Mouse (Mus musculus) megakaryocyte-erythroid progenitor cell, adult 5-6 weeks (primary cell): ENCODE measurements around the gene Olfr30. TPM values are rescaled to one million over a fixed set of nuclear protein-coding genes. Genes with fewer than 3 reads are reported as not detected.
"Not testable (repeated sequence)": the region's sequence is repeated elsewhere in the genome, so short reads cannot be mapped to it uniquely, and the experiment has no call there.

Experiments
- ATAC-seq: replicated peaks from 2 replicates; pipeline ENCODE4 v1.8.0; 2016; ENCODE audit warnings: mild to moderate bottlenecking, inconsistent platforms; ENCODE audit not compliant: severe bottlenecking, poor library complexity, low FRiP score, low TSS enrichment
- total RNA-seq, 2 experiments: library from RNA; stranded (forward) in 1 of 2; stranded (reverse) in 1 of 2; fragments of 200-1000, 215-1000 nt in 1 of 2; fragments of >200 nt in 1 of 2; fragmentation: Nextera tagmentation in 1 of 2; gene quantifications; 2 replicates each; pipeline ENCODE4 v1.2.3; 2014 to 2017

The Olfr30 gene
- total RNA-seq (2014; fragmentation: Nextera tagmentation) (not detected in 2 replicates), total RNA-seq (2017) (not detected in 2 replicates)

DNA sequence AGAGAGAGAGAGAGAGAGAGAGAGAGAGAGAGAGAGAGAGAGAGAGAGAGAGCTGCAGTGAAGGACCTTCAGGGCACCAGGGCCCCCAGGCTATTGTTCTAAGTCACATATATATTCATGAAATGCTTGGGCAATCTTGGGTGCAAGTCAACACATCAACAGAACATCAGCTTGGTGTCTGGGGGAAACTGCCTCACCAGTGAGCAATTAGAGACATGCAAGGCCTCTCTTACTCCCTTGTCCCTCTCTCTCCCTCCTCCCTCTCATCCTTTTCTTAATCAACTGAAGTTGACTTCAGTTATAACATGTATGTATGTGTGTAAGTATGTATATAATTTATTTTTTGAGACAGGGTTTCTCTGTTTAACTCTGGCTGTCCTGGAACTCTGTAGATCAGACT, at the start of gene Olfr30:
Olfr30 (minus strand) TSS at position 101 of the 400 bp plus-strand sequence.
- no peak for ATAC-seq

DNA sequence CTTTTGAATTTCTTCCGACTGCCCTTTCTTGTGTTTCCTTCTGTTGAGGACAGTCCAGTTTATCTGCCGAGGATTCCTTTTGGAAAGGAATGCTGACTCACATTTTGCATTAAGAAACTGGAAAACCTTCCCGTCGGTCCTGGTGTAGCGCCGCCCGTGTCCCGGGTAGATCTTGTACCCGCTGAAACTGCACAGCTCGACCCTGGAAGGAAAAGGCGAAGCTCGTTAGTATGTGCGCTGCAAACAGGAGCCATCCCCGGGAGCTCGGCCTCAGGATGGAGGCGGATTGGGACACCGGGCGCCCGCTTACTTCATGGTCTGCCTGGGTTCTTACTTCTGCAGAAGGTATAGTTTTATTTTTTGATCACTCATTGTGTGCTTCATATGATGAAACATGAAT, 47.0 kb upstream of the Olfr30 start:
- peak; percentile 55; the same call in 1 of the 2 replicates for ATAC-seq

DNA sequence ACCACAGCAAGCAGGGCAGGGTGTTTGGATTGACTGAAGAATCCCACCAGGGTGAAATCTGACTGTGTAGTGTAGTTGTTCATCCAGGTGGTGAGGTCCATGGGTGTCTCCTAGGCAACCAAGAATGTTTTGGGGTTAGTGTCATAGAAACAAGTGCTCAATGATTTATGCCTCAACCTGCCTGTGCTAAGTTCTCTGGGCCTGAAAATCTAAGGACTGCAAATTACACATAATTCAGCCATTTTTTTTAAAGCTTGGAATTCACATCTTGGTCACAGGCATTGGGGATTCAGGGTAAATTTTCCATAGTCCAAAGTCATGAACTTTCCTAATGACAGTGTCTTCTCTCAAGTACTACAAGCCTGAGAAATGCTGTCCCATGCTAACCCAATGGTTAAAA, 40.4 kb upstream of the Olfr30 start, which contains the start of gene Olfr331:
Olfr331 (minus strand) TSS at position 101 of the 400 bp plus-strand sequence.
- not testable (repeated sequence) for ATAC-seq

DNA sequence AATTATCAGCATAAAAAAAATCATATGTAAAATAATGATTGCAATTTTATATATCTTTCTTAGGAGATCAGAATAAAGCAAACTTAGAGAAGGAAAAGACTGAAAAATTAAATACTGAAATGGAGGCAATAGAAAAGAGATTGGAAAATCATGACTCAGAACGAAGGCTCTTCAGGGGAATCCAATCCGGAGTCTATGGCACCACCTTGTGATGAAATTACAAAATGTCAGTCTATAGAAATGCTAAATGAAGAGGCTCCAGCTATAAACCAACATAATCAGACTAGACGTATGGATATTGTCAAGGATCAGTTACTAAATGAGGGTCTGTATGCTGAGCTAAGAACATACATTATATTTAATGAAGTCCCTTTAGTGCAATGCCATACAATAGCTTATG, 37.2 kb upstream of the Olfr30 start:
- ATAC-seq: no peak

DNA sequence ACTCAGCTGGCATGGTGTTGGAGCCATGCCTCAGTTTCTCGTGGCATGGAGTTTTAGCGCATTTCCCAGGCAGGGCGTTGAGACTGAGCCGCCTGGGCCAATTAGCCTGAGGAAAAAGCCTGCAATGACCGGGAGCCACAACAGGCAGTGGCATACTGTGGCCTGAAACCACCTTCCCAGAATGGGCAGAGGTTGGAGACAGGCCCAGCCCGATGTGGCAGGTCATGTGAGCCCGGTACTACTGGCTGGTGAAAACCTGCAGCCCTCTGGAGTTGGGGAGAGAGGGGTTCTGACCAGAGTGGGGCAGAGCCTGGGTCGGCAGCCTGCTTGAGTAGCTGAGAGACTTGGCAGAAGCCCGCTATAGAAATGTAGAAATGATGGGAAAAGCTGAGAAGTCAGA, 36.7 kb upstream of the Olfr30 start:
- no peak for ATAC-seq

DNA sequence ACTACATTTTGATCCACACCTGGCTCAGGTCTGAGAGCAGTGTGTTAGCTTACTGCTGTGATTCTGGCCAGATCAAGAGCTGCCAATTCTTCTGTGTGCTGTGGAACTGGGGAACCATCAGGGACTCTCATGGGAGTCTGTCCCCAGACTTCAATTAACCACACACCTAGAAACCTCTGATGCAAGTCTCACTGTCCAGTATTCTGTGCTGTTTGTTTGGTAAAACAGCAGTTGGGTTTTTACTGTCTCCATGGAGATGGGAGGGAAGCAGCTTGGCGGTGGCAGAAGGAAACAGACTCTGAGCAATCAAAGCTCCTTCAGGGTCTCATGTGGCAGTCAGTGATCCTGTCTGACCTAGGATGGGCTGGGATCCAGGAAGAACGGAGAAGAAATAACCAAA, 30.4 kb upstream of the Olfr30 start, which contains the start of gene Olfr332:
Olfr332 (minus strand) TSS at position 101 of the 400 bp plus-strand sequence.
- no peak for ATAC-seq

DNA sequence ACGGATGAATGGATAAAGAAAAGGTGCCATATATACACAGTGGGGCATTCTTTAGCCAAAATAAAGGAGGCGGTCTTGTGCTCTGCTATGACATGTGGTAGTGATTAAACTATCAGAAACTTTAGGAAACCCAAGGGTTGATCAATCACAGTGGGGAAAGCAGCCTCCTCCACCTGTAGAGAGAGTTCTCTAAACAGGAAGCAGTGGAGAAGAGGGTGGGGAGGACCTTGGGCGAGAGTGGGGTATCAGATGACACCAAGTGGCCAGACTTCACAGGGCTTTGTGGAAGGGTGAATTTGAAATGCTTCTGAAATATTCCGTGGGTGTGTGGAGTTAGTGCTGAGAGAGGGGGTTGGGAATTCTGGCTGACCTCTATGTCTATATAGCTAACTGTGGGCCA, 8.5 kb downstream of the Olfr30 start:
- no peak for ATAC-seq

DNA sequence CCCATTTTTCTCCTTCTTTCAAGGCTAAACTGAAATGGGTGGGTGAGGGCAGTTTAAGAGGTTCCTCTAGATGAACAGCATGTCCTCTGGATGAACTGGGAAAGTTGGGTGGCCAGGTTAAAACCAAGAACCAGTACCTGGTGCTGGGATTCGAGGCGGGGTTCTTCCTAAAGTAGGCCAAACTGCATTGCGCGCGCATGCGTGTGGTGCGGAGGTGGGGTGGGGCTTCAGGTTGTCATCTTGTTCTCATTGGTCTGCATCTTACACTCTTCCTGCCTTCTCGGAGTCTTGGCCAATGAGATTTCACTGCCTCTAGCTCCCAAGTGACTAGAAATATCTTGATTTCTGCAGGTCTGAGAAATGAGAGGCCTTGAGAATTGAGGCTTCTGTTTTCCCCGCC, 9.3 kb downstream of the Olfr30 start, which contains the start of gene Lypd9:
Lypd9 (minus strand) TSS at position 165 of the 400 bp plus-strand sequence.
- no peak for ATAC-seq

DNA sequence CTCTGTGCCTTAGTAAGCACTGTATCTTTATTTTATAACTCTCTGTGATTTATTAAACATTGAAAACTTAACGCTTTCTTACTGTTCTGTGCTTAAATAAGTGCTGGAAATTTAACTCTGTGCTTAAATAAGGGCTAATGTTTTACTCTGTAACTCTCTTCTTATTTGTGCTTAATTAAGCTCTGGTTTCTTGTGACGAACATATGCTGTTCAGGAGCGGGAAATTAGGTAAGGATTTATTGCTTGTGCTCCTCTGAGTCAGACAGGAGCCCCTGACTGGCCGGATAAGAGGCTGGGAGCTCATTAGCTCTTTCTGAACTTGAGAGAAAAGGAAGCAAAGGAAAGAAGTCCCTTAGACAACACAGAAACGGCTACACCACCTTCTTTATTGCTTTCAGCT, 24.2 kb downstream of the Olfr30 start:
- no peak for ATAC-seq

DNA sequence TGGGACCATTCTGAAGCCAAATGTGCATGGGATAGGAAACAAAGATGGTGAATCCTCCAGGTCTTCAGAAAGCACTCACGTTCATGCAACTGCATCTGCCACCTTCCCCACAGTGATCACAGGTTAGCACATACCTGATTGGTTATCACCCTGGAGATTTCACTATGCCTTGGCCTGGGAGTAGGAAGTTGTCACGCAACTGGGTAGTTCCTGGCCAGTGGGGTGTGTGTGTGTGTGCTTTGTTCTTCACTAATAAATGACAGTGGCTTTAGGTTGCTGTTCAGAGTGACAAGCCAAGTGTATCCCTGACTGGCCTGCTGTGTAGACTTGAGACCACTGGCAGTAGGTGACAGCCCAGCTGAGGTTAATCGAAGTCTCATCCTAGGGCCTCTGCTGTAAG, 29.8 kb downstream of the Olfr30 start, which contains the start of gene Gm12253:
Gm12253 (plus strand) TSS at position 301 of the 400 bp plus-strand sequence.
- no peak for ATAC-seq

DNA sequence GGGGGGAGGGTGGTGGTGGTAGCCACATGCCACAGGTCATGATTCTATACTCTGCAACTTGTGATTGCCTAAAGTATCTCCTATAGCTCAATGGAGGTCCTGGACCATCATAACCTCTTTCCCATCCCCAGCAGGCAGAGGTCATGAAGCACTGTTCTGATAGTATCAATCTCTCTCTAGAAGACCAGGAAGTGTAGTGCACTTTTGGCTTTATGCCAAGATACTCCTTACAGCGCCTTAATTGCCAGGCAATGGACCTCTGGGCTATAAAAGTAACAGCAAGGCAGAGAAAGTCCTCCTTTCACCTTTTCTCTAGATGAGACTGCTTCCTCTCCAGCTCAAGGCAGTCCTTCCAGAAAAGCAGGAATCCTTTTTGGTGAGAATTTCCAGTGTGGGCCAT, 41.3 kb downstream of the Olfr30 start, which contains the start of gene 1810065E05Rik:
1810065E05Rik (plus strand) TSS at position 297 of the 400 bp plus-strand sequence.
- ATAC-seq: no peak

DNA sequence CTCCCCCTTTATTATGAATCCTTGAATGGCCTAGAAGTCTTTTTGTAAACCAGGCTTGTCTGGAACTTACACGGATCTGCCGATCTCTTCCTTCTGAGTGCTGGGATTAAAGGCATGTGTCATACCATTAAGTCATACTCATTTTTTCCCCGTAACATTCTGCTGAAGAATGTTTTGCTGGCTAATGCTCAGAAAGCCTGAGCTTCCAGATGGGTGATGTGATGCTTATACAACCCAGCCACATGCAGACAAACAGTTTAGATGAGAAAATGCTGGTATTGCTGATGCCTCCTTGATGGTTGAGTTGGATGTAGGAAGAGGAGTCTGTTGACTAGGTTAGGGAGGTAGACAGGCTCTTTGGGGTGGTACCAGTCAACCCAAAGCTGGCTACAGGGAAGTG, 43.7 kb downstream of the Olfr30 start:
- no peak for ATAC-seq

DNA sequence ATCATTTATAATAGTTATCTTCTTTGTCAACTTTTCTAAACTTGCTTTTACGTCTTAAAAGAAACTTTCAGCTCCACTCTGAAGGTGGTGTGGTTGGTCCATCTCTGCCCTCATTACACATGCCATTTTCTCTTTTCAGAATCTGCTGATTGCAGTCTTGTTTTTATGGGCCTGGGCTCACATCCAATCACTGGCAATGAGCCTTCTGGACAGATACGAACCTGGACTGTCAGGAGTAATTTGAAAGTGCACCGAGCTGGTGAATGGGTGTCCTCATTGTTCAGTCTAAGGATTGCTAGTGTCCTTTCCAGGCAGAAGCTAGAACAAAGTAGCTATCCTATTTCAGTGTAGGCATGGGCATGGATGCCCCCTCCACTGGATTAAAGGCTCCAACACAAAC, 54.0 kb downstream of the Olfr30 start:
- ATAC-seq: no peak

Other genes with a start within 250 kb of the Olfr30 start
- gene 4930438A08Rik, start 187.5 kb downstream of the Olfr30 start, total RNA-seq (2014; fragmentation: Nextera tagmentation): 2.3 TPM in 1 of 2 replicates, not detected in the other
- gene 4930438A08Rik, start 187.5 kb downstream of the Olfr30 start, total RNA-seq (2017): 0.19 TPM in 1 of 2 replicates, not detected in the other
- gene Zfp692, start 155.2 kb downstream of the Olfr30 start, total RNA-seq (2014; fragmentation: Nextera tagmentation): 34.0 and 66.1 TPM in 2 replicates
- 25.0 and 26.7 TPM in 2 replicates for gene Zfp692, start 155.2 kb downstream of the Olfr30 start, total RNA-seq (2017)
- 60.9 and 65.9 TPM in 2 replicates for gene Zfp672, start 131.9 kb downstream of the Olfr30 start, total RNA-seq (2014; fragmentation: Nextera tagmentation)
- gene Zfp672, start 131.9 kb downstream of the Olfr30 start, total RNA-seq (2017): 28.5 and 30.9 TPM in 2 replicates
- gene Sh3bp5l, start 131.5 kb downstream of the Olfr30 start, total RNA-seq (2014; fragmentation: Nextera tagmentation): 12.8 and 13.8 TPM in 2 replicates
- 10.4 and 20.9 TPM in 2 replicates for gene Sh3bp5l, start 131.5 kb downstream of the Olfr30 start, total RNA-seq (2017)
- not detected in 2 replicates for gene Lypd8, start 83.2 kb downstream of the Olfr30 start, total RNA-seq (2014; fragmentation: Nextera tagmentation)
- not detected in 2 replicates for gene Lypd8, start 83.2 kb downstream of the Olfr30 start, total RNA-seq (2017)
- gene 1810065E05Rik, start 41.2 kb downstream of the Olfr30 start, total RNA-seq (2014; fragmentation: Nextera tagmentation): not detected in 2 replicates
- gene 1810065E05Rik, start 41.2 kb downstream of the Olfr30 start, total RNA-seq (2017): not detected in 2 replicates
- gene Gm12253, start 29.7 kb downstream of the Olfr30 start, total RNA-seq (2014; fragmentation: Nextera tagmentation): not detected in 2 replicates
- not detected in 2 replicates for gene Gm12253, start 29.7 kb downstream of the Olfr30 start, total RNA-seq (2017)
- not detected in 2 replicates for gene Lypd9, start 9.3 kb downstream of the Olfr30 start, total RNA-seq (2014; fragmentation: Nextera tagmentation)
- not detected in 2 replicates for gene Lypd9, start 9.3 kb downstream of the Olfr30 start, total RNA-seq (2017)
- gene Olfr332, start 30.3 kb upstream of the Olfr30 start, total RNA-seq (2014; fragmentation: Nextera tagmentation): not detected in 2 replicates
- not detected in 2 replicates for gene Olfr332, start 30.3 kb upstream of the Olfr30 start, total RNA-seq (2017)
- gene Olfr331, start 40.3 kb upstream of the Olfr30 start, total RNA-seq (2014; fragmentation: Nextera tagmentation): not detected in 2 replicates
- not detected in 2 replicates for gene Olfr331, start 40.3 kb upstream of the Olfr30 start, total RNA-seq (2017)
- gene Olfr330, start 72.6 kb upstream of the Olfr30 start, total RNA-seq (2014; fragmentation: Nextera tagmentation): not detected in 2 replicates
- not detected in 2 replicates for gene Olfr330, start 72.6 kb upstream of the Olfr30 start, total RNA-seq (2017)
- not detected in 2 replicates for gene Olfr329-ps, start 84.2 kb upstream of the Olfr30 start, total RNA-seq (2014; fragmentation: Nextera tagmentation)
- gene Olfr329-ps, start 84.2 kb upstream of the Olfr30 start, total RNA-seq (2017): not detected in 2 replicates
- not detected in 2 replicates for gene Olfr328, start 93.4 kb upstream of the Olfr30 start, total RNA-seq (2014; fragmentation: Nextera tagmentation)
- not detected in 2 replicates for gene Olfr328, start 93.4 kb upstream of the Olfr30 start, total RNA-seq (2017)
- gene Olfr224, start 108.3 kb upstream of the Olfr30 start, total RNA-seq (2014; fragmentation: Nextera tagmentation): not detected in 2 replicates
- not detected in 2 replicates for gene Olfr224, start 108.3 kb upstream of the Olfr30 start, total RNA-seq (2017)
- gene Olfr325, start 115.5 kb upstream of the Olfr30 start, total RNA-seq (2014; fragmentation: Nextera tagmentation): not detected in 2 replicates
- gene Olfr325, start 115.5 kb upstream of the Olfr30 start, total RNA-seq (2017): not detected in 2 replicates
- not detected in 2 replicates for gene Olfr324, start 132.8 kb upstream of the Olfr30 start, total RNA-seq (2014; fragmentation: Nextera tagmentation)
- not detected in 2 replicates for gene Olfr324, start 132.8 kb upstream of the Olfr30 start, total RNA-seq (2017)
- gene 2210407C18Rik, start 153.8 kb upstream of the Olfr30 start, total RNA-seq (2014; fragmentation: Nextera tagmentation): not detected in 2 replicates
- gene 2210407C18Rik, start 153.8 kb upstream of the Olfr30 start, total RNA-seq (2017): not detected in 2 replicates
- not detected in 2 replicates for gene Olfr323, start 168.2 kb upstream of the Olfr30 start, total RNA-seq (2014; fragmentation: Nextera tagmentation)
- not detected in 2 replicates for gene Olfr323, start 168.2 kb upstream of the Olfr30 start, total RNA-seq (2017)
- 10.9 and 13.2 TPM in 2 replicates for gene Trim58, start 178.2 kb upstream of the Olfr30 start, total RNA-seq (2014; fragmentation: Nextera tagmentation)
- gene Trim58, start 178.2 kb upstream of the Olfr30 start, total RNA-seq (2017): 5.3 and 8.0 TPM in 2 replicates
- not detected in 2 replicates for gene Olfr322, start 196.5 kb upstream of the Olfr30 start, total RNA-seq (2014; fragmentation: Nextera tagmentation)
- 0.15 TPM in 1 of 2 replicates, not detected in the other for gene Olfr322, start 196.5 kb upstream of the Olfr30 start, total RNA-seq (2017)
- gene Olfr320, start 218.8 kb upstream of the Olfr30 start, total RNA-seq (2014; fragmentation: Nextera tagmentation): not detected in 2 replicates
- not detected in 2 replicates for gene Olfr320, start 218.8 kb upstream of the Olfr30 start, total RNA-seq (2017)
- gene Olfr319, start 236.9 kb upstream of the Olfr30 start, total RNA-seq (2014; fragmentation: Nextera tagmentation): not detected in 2 replicates
- not detected in 2 replicates for gene Olfr319, start 236.9 kb upstream of the Olfr30 start, total RNA-seq (2017)